Mouse (Mus musculus): ENCODE data around the gene Sdf4. TPM values are rescaled to one million over a fixed set of nuclear protein-coding genes. Genes with fewer than 3 reads are reported as not detected.
A peak's percentile ranks its signal among the peaks of the same experiment; 100 is the strongest.

Gene Sdf4
- polyA plus RNA-seq, 1 experiment from 2014 or later: 163 TPM

- Histone ChIP-seq H3K4me1 (ENCODE audit: control insufficient read depth, insufficient read depth, low read length) (peaks cover 4% of the 10 kb centered on the region; the same call in 1 of the 2 replicates), H3K4me3 (ENCODE audit: low read depth, low read length) (peak overlapping the region; percentile 40), H3K36me3 (ENCODE audit: control insufficient read depth, insufficient read depth, low read length) (peaks cover 14% of the 10 kb centered on the region), H3K27me3 (ENCODE audit: control insufficient read depth, insufficient read depth, low read length) (no peaks in the 10 kb centered on the region), H3K4me2 (replicated peaks; ENCODE audit: low read depth, low read length) (peak overlapping the region; percentile 68), H3K9ac (replicated peaks; ENCODE audit: low read depth, low read length) (no peak overlapping the region), H3K9me3 (ENCODE audit: control insufficient read depth, low read depth, low read length) (no peaks in the 10 kb centered on the region), H3K27ac (ENCODE audit: low read length) (no peak overlapping the region)
- 62% methylated on average over 7 of the region's 7 CpGs for WGBS
- no peak for ATAC-seq (ENCODE audit: insufficient number of reproducible peaks, insufficient read depth, low FRiP score, low read depth)
Measured at GRCm38 (mm10) chr4:155963106-155963505, 29.6 kb upstream of the Sdf4 start.

DNA sequence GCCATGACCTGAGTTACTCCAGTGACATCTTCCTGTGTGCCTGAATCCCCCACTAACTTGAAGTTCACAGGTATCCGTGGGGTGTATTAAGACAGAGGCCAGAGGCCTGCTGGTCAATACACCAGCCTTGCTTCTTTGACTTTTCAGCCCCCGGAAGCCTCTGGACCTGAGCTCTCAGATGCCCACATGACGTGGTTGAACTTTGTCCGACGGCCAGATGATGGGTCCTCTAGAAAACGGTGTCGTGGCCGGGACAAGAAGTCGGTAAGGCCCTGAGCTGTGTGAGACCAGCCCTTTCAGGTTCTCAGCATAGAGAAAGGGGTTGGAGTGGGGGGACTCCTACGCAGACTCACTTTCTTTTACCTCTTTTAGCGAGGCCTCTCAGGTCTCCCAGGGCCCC, 28.3 kb upstream of the Sdf4 start:
- Histone ChIP-seq H3K4me2 (replicated peaks; ENCODE audit: low read depth, low read length) (no peak overlapping the region), H3K4me1 (ENCODE audit: control insufficient read depth, insufficient read depth, low read length) (peaks cover 7% of the 10 kb centered on the region), H3K4me3 (ENCODE audit: low read depth, low read length) (no peak overlapping the region), H3K36me3 (ENCODE audit: control insufficient read depth, insufficient read depth, low read length) (peaks cover 11% of the 10 kb centered on the region), H3K27me3 (ENCODE audit: control insufficient read depth, insufficient read depth, low read length) (no peaks in the 10 kb centered on the region), H3K27ac (ENCODE audit: low read length) (no peak overlapping the region), H3K9me3 (ENCODE audit: control insufficient read depth, low read depth, low read length) (no peaks in the 10 kb centered on the region), H3K9ac (replicated peaks; ENCODE audit: low read depth, low read length) (no peak overlapping the region)
- no peak for ATAC-seq (ENCODE audit: insufficient number of reproducible peaks, insufficient read depth, low FRiP score, low read depth)
- WGBS: 91% methylated on average over 11 of the region's 11 CpGs

DNA sequence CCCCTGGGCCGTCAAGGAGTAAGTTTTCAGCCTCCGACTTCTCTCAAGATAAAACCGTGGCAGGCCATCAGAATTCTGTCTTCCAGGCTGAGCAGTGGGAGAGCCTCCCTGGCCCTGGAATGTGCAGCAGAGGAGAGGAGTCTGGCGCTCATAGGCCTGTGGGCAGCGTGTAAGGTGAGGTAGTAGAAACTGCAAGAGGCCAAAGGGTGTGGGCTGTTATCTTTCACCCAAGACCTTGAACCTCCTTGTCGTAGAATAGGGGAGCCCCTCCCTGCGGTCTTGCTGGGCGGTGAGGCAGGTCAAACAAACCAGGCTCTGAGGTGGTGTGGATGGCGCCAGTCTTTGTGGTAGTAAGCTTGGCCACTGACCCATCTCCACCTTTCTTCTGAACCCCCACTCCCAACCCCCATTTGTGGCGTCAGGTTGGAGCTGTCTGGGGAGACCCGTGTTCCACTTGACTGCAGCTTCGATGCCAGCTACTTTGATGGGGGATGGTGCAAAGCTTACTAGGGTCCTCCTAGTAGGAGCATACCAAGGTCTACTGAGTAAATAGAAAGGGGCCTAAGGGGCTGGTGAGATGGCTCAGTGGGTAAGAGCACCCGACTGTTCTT, 23.5 kb upstream of the Sdf4 start:
- no peak for ATAC-seq (ENCODE audit: insufficient number of reproducible peaks, insufficient read depth, low FRiP score, low read depth)
- WGBS: 75% methylated on average over 13 of the region's 13 CpGs
- no peak overlapping the region for H3K27ac ChIP-seq (ENCODE audit: low read length)

GRCm38 (mm10) chr4:155970286-155970685, 22.4 kb upstream of the Sdf4 start:
- no peak for ATAC-seq (ENCODE audit: insufficient number of reproducible peaks, insufficient read depth, low FRiP score, low read depth)
- no peaks in the 10 kb centered on the region for H3K27me3 ChIP-seq (ENCODE audit: control insufficient read depth, insufficient read depth, low read length)
- H3K4me1 ChIP-seq (ENCODE audit: control insufficient read depth, insufficient read depth, low read length): peaks cover 3% of the 10 kb centered on the region; the same call in 1 of the 2 replicates
- H3K4me2 ChIP-seq (replicated peaks; ENCODE audit: low read depth, low read length): no peak overlapping the region
- H3K36me3 ChIP-seq (ENCODE audit: control insufficient read depth, insufficient read depth, low read length): peaks cover 11% of the 10 kb centered on the region
- no peaks in the 10 kb centered on the region for H3K9me3 ChIP-seq (ENCODE audit: control insufficient read depth, low read depth, low read length)
- no peak overlapping the region for H3K4me3 ChIP-seq (ENCODE audit: low read depth, low read length)
- H3K27ac ChIP-seq (ENCODE audit: low read length): no peak overlapping the region
- no peak overlapping the region for H3K9ac ChIP-seq (replicated peaks; ENCODE audit: low read depth, low read length)
- WGBS: 87% methylated on average over 5 of the region's 5 CpGs

More for the DNA sequence above, 23.5 kb upstream of the Sdf4 start:
- peaks cover 11% of the 10 kb centered on the region for H3K36me3 ChIP-seq (ENCODE audit: control insufficient read depth, insufficient read depth, low read length)
- no peak overlapping the region for H3K4me2 ChIP-seq (replicated peaks; ENCODE audit: low read depth, low read length)
- no peak overlapping the region for H3K9ac ChIP-seq (replicated peaks; ENCODE audit: low read depth, low read length)
- no peak overlapping the region for H3K4me3 ChIP-seq (ENCODE audit: low read depth, low read length)
- H3K9me3 ChIP-seq (ENCODE audit: control insufficient read depth, low read depth, low read length): no peaks in the 10 kb centered on the region
- no peaks in the 10 kb centered on the region for H3K27me3 ChIP-seq (ENCODE audit: control insufficient read depth, insufficient read depth, low read length)
- H3K4me1 ChIP-seq (ENCODE audit: control insufficient read depth, insufficient read depth, low read length): peaks cover 3% of the 10 kb centered on the region; the same call in 1 of the 2 replicates

GRCm38 (mm10) chr4:155972651-155973050, 20.0 kb upstream of the Sdf4 start:
- Histone ChIP-seq H3K4me3 (ENCODE audit: low read depth, low read length) (no peak overlapping the region), H3K9me3 (ENCODE audit: control insufficient read depth, low read depth, low read length) (no peaks in the 10 kb centered on the region), H3K27me3 (ENCODE audit: control insufficient read depth, insufficient read depth, low read length) (no peaks in the 10 kb centered on the region), H3K9ac (replicated peaks; ENCODE audit: low read depth, low read length) (no peak overlapping the region), H3K27ac (ENCODE audit: low read length) (no peak overlapping the region), H3K4me2 (replicated peaks; ENCODE audit: low read depth, low read length) (no peak overlapping the region), H3K4me1 (ENCODE audit: control insufficient read depth, insufficient read depth, low read length) (peaks cover 3% of the 10 kb centered on the region; the same call in 1 of the 2 replicates), H3K36me3 (ENCODE audit: control insufficient read depth, insufficient read depth, low read length) (no peaks in the 10 kb centered on the region)
- 81% methylated on average over 6 of the region's 6 CpGs for WGBS
- ATAC-seq (ENCODE audit: insufficient number of reproducible peaks, insufficient read depth, low FRiP score, low read depth): no peak

DNA sequence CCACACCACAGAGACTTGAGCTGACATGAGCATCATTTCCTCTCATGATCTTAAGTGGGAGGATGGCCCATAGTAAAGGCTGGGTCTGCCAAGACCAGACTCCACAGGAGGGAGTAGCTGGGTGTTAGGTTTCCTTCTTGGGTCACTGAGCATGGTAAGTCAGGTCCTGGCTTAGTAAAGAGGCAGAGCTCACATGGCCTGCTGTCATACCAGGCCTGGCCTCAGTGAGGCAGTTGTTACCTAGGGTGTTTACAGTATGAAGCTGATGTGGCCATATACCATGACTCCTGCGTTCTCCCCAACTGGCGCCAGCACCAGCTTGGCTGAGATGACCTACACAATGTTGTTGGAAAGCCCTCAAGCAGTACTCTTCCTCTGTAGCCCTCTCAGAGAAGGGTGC, 19.4 kb upstream of the Sdf4 start:
- no peak overlapping the region for H3K27ac ChIP-seq (ENCODE audit: low read length)
- no peak for ATAC-seq (ENCODE audit: insufficient number of reproducible peaks, insufficient read depth, low FRiP score, low read depth)
- no peak overlapping the region for H3K4me3 ChIP-seq (ENCODE audit: low read depth, low read length)
- peaks cover 3% of the 10 kb centered on the region; the same call in 1 of the 2 replicates for H3K4me1 ChIP-seq (ENCODE audit: control insufficient read depth, insufficient read depth, low read length)
- no peak overlapping the region for H3K4me2 ChIP-seq (replicated peaks; ENCODE audit: low read depth, low read length)
- no peaks in the 10 kb centered on the region for H3K9me3 ChIP-seq (ENCODE audit: control insufficient read depth, low read depth, low read length)
- no peaks in the 10 kb centered on the region for H3K27me3 ChIP-seq (ENCODE audit: control insufficient read depth, insufficient read depth, low read length)
- H3K36me3 ChIP-seq (ENCODE audit: control insufficient read depth, insufficient read depth, low read length): no peaks in the 10 kb centered on the region
- no peak overlapping the region for H3K9ac ChIP-seq (replicated peaks; ENCODE audit: low read depth, low read length)
- WGBS: 75% methylated on average over 2 of the region's 2 CpGs

DNA sequence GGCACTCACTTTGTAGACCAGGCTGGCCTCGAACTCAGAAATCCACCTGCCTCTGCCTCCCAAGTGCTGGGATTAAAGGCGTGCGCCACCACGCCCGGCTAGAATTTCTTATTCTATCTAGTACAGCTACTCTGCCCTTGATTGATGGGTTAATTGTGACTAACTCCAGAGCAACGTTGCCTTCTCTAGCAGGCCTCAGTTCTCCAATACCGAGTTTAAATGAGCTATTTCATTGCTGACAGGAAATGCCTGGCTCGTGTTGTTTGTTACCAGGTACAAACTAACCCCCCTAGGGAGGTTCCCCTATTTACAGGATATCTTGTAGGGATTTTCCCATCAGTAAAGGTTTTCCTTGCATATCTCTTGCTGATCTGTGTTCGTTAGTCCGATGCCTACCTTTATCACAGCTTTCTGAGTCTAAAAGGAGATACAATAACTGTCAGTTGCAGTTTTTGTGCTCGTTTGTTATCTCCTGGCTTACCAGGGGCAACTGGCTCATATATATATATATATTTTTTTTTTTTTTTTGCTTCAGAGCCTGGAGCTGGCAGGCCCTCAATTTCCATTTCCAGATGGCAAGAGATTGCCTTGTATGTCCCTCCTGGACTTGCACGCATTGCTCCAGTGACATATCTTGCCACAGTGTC, 11.1 kb upstream of the Sdf4 start:
- H3K9ac ChIP-seq (replicated peaks; ENCODE audit: low read depth, low read length): no peak overlapping the region
- ATAC-seq (ENCODE audit: insufficient number of reproducible peaks, insufficient read depth, low FRiP score, low read depth): no peak
- 77% methylated on average over 12 of the region's 12 CpGs for WGBS
- no peaks in the 10 kb centered on the region for H3K36me3 ChIP-seq (ENCODE audit: control insufficient read depth, insufficient read depth, low read length)
- no peaks in the 10 kb centered on the region for H3K9me3 ChIP-seq (ENCODE audit: control insufficient read depth, low read depth, low read length)
- no peaks in the 10 kb centered on the region for H3K27me3 ChIP-seq (ENCODE audit: control insufficient read depth, insufficient read depth, low read length)
- no peak overlapping the region for H3K27ac ChIP-seq (ENCODE audit: low read length)
- H3K4me2 ChIP-seq (replicated peaks; ENCODE audit: low read depth, low read length): no peak overlapping the region
- no peaks in the 10 kb centered on the region for H3K4me1 ChIP-seq (ENCODE audit: control insufficient read depth, insufficient read depth, low read length)
- H3K4me3 ChIP-seq (ENCODE audit: low read depth, low read length): no peak overlapping the region

- H3K27ac ChIP-seq (ENCODE audit: low read length): no peak overlapping the region
- no peak overlapping the region for H3K4me2 ChIP-seq (replicated peaks; ENCODE audit: low read depth, low read length)
- no peaks in the 10 kb centered on the region for H3K9me3 ChIP-seq (ENCODE audit: control insufficient read depth, low read depth, low read length)
- no peak for ATAC-seq (ENCODE audit: insufficient number of reproducible peaks, insufficient read depth, low FRiP score, low read depth)
- H3K9ac ChIP-seq (replicated peaks; ENCODE audit: low read depth, low read length): no peak overlapping the region
- WGBS: 15% methylated on average over 2 of the region's 2 CpGs
- H3K27me3 ChIP-seq (ENCODE audit: control insufficient read depth, insufficient read depth, low read length): no peaks in the 10 kb centered on the region
- H3K4me1 ChIP-seq (ENCODE audit: control insufficient read depth, insufficient read depth, low read length): no peaks in the 10 kb centered on the region
- no peak overlapping the region for H3K4me3 ChIP-seq (ENCODE audit: low read depth, low read length)
- no peaks in the 10 kb centered on the region for H3K36me3 ChIP-seq (ENCODE audit: control insufficient read depth, insufficient read depth, low read length)
Measured at GRCm38 (mm10) chr4:155983788-155984187, 8.9 kb upstream of the Sdf4 start.
